ENCODE assay signal across 21 mouse cellular contexts in the genomic region with DNA sequence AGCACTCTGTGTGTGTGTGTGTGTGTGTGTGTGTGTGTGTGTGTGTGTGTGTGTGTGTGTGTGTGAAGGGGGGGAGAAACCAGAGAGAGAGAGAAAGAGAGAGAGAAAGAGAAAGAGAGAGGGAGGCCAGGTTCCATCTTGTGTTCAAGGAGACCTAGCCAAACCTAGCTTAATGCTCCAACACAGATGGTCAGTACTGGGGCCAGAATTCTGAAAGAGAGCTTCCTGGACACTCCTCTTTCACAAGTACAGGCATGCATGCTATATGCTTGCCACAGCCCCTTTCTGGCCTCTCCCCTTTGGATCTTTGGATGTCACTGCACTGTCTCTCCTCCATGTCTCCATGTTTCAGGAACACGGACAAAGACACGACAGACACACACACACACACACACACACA. TPM values are rescaled to one million over a fixed set of nuclear protein-coding genes. Genes with fewer than 3 reads are reported as not detected.
A peak's percentile ranks its signal among the peaks of the same experiment; 100 is the strongest.
DNase-seq lines count a peak whose midpoint lies in the region; ATAC-seq and TF ChIP-seq lines count a peak whose summit lies in the region.
"Had no signal": no experiment of that assay in that cellular context is flagged by ENCODE, and none has a peak within 500 bp of the region (broad histone marks: within the 10 kb centered on the region; RNA-seq: fewer than 3 reads in every experiment).

No protein-coding gene starts in this region.

- peak; percentile 46 for DNase-seq in cerebellum, adult 9-10 months
- no peak for DNase-seq in cerebellum, postnatal 4 days (ENCODE audit: low spot score in 2 of 2)
- no peak for DNase-seq in heart, adult 8-10 months (ENCODE audit: low spot score)
- no peak for DNase-seq in kidney, postnatal 0 days (ENCODE audit: low spot score)
- no peak for DNase-seq in kidney, adult 11 months
- DNase-seq in brain, adult 2 months (ENCODE audit: low read depth, low spot score): peak; percentile 62
- DNase-seq in left cerebral cortex, adult 8-10 months (ENCODE audit: low spot score in 2 of 2): no peak
- DNase-seq: adrenal gland, adult 8-10 months; kidney, adult 18-20 months; kidney, postnatal 4 days; layer of hippocampus, adult 9-11 months; lung, adult 2 months; lung, postnatal 36 days; right cerebral cortex, postnatal 25 days had no signal

- peaks cover 43% of the 10 kb centered on the region for H3K4me1 ChIP-seq in heart, embryonic 15.5 days (replicated peaks)
- H3K4me1 ChIP-seq in kidney, postnatal 0 days (replicated peaks; ENCODE audit: insufficient read depth, low read length): peaks cover 16% of the 10 kb centered on the region

- no peak for TF ChIP-seq CTCF in kidney, postnatal 0 days (IDR thresholded peaks at IDR 0.05; ENCODE audit: low read depth)

- no peak overlapping the region for H3K9ac ChIP-seq in heart, embryonic 15.5 days
- no peak overlapping the region for H3K9ac ChIP-seq in kidney, postnatal 0 days (ENCODE audit: low read depth, low read length)
- H3K9ac ChIP-seq: embryonic facial prominence, embryonic 13.5 days had no signal

- WGBS in heart, embryonic 15.5 days: 80% methylated on average over 2 of the region's 2 CpGs
- WGBS in kidney, postnatal 0 days: 71% methylated on average over 2 of the region's 2 CpGs

- H3K9me3 ChIP-seq in heart, embryonic 15.5 days (replicated peaks): no peaks in the 10 kb centered on the region
- no peaks in the 10 kb centered on the region for H3K9me3 ChIP-seq in kidney, postnatal 0 days (replicated peaks; ENCODE audit: low read length)
- H3K9me3 ChIP-seq: embryonic facial prominence, embryonic 13.5 days; heart, embryonic 10.5 days had no signal

- peaks cover 23% of the 10 kb centered on the region; the same call in 1 of the 2 replicates for H3K36me3 ChIP-seq in heart, embryonic 15.5 days
- H3K36me3 ChIP-seq in kidney, postnatal 0 days (ENCODE audit: insufficient read depth, low read length): peaks cover 2% of the 10 kb centered on the region; the same call in 1 of the 2 replicates

- no peak overlapping the region for H3K4me3 ChIP-seq in heart, embryonic 15.5 days
- no peak overlapping the region for H3K4me3 ChIP-seq in kidney, postnatal 0 days (replicated peaks; ENCODE audit: low read depth, low read length)
- H3K4me3 ChIP-seq: embryonic facial prominence, embryonic 13.5 days; heart, embryonic 10.5 days; left cerebral cortex, adult 2 months had no signal

- H3K4me2 ChIP-seq in heart, embryonic 15.5 days: no peak overlapping the region
- no peak overlapping the region for H3K4me2 ChIP-seq in kidney, postnatal 0 days (ENCODE audit: low read length)
- H3K4me2 ChIP-seq: embryonic facial prominence, embryonic 13.5 days; liver, embryonic 11.5 days had no signal

- no peaks in the 10 kb centered on the region for H3K27me3 ChIP-seq in heart, embryonic 15.5 days
- no peaks in the 10 kb centered on the region for H3K27me3 ChIP-seq in kidney, postnatal 0 days (ENCODE audit: insufficient read depth, low read length)
- H3K27me3 ChIP-seq: embryonic facial prominence, embryonic 13.5 days; Patski had no signal

- ATAC-seq in heart, embryonic 15.5 days (replicated peaks; ENCODE audit: insufficient number of reproducible peaks, insufficient read depth, low FRiP score, low read depth): no peak
- ATAC-seq in kidney, postnatal 0 days (replicated peaks; ENCODE audit: low FRiP score, low read depth): no peak
- ATAC-seq: CD4-positive, CD25-positive, alpha-beta regulatory T cell, adult 4 months; Patski had no signal

- H3K27ac ChIP-seq in heart, embryonic 15.5 days: peak overlapping the region; percentile 24; the same call in 1 of the 2 replicates
- 0 out of 2 replicates have a peak overlapping the region, but pooled peaks have one; percentile 11 for H3K27ac ChIP-seq in kidney, postnatal 0 days
- H3K27ac ChIP-seq: left cerebral cortex, adult 2 months had no signal

RNA-seq across cellular contexts. Expression of a gene that starts 41.7 kb away (rescaled TPM):
- 17.2 and 19.6 TPM in 2 replicates for polyA plus RNA-seq in heart, embryonic 15.5 days (2015; fragmentation: Nextera tagmentation; extraction: Ambion mirVana)
- 100 to 1,000 TPM; 206 to 216 (median 210) TPM for total RNA-seq in heart, adult 8-10 months (2022)
- 24.5 and 28.2 TPM in 2 replicates for polyA plus RNA-seq in kidney, postnatal 0 days (2015; fragmentation: Nextera tagmentation; extraction: Ambion mirVana)
- total RNA-seq in left cerebral cortex, adult 8-10 months (2022): 100 to 1,000 TPM; 129 to 155 (median 139) TPM

Comparison
In these comparisons a context has a peak if more than half of its experiments do, and no peak if none do; other contexts are left out.
1. DNase-seq: peak in cerebellum, adult 9-10 months (single experiment) and brain, adult 2 months (single experiment); none in cerebellum, postnatal 4 days (0 of 2), heart, adult 8-10 months (single experiment), kidney, postnatal 0 days (single experiment), kidney, adult 11 months (single experiment) and left cerebral cortex, adult 8-10 months (0 of 2).